Mouse (Mus musculus): ENCODE measurements at regions not wholly inside any gene's neighbourhood (a gene's known extent, or its start where the extent isn't known, plus 50 kb on each side); places are given as distances from the start of the nearest gene placed in this dataset.

- TF ChIP-seq POLR2A (IDR thresholded peaks at IDR 0.05; ENCODE audit: extremely low read depth, insufficient read depth, low read length): no peak
- no peak for TF ChIP-seq CTCF (IDR thresholded peaks at IDR 0.05; ENCODE audit: low read depth, low read length)
These were observed 63.8 kb upstream of the Itga11 start for GRCm38 (mm10) chr9:62613806-62614205.

All from liver, adult 2 months (tissue).